Mouse (Mus musculus): ENCODE data around the gene Podn.

Podn gene

DNA sequence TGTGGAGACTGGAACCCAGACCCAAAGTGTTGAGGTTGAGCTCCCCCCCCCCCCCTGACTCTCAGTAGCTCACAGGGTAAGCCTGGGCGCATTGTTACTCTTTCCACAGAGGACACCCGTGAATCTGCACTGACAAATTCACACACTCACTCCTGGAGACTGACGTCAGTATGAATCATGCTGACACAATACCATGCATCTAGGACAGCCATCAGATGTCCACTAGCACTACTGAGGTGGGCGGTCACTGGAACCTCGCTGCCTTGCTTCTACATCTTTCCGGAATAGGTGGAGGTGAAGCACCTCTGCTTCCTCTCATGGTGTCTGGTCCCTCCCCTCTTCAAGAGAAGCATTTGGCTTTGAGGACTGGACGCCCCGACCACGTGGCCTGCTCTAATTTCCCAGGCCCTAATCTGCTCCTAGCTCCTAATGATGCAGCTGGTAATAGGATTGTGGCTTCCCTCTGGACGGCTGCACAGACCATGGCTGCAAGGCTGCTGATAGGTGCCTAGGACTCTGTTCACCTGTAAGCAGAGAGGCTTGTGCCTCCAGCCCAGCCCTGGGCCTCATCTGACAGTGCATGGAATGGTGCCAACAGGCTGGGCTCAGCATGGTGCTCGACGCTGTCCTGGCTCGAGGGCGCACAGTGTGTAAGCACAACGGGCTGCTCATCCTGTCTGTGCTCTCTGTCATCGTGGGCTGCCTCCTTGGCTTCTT is 128.1 kb downstream of the Podn start, which contains the start of gene Slc1a7:
TSS of gene Slc1a7 (plus strand) at position 367 of the 717 bp plus-strand sequence.
- no peak for DNase-seq (ENCODE audit: low read depth, low spot score)

GRCm38 (mm10) chr4:107966416-107967109 is 129.7 kb downstream of the Podn start:
- no peak for DNase-seq (ENCODE audit: low read depth, low spot score)
